Mouse (Mus musculus): ENCODE data around the gene 9930022D16Rik.

9930022D16Rik gene

GRCm38 (mm10) chr11:109413617-109414016 is at the start of gene 9930022D16Rik:
9930022D16Rik (plus strand) TSS chr11:109413917.
- DNase-seq (ENCODE audit: low spot score in 2 of 2) = no peak

GRCm38 (mm10) chr11:109364337-109364736 is 49.4 kb upstream of the 9930022D16Rik start:
- DNase-seq (ENCODE audit: low spot score in 2 of 2) = no peak

GRCm38 (mm10) chr11:109364881-109365280 is 48.8 kb upstream of the 9930022D16Rik start:
- no peak for DNase-seq (ENCODE audit: low spot score in 2 of 2)

- no peak for DNase-seq (ENCODE audit: low spot score in 2 of 2)
Measured at GRCm38 (mm10) chr11:109365818-109366217, 47.9 kb upstream of the 9930022D16Rik start.

- no peak for DNase-seq (ENCODE audit: low spot score in 2 of 2)
Measured at GRCm38 (mm10) chr11:109366802-109367579, 46.7 kb upstream of the 9930022D16Rik start.

GRCm38 (mm10) chr11:109369026-109369637 is 44.6 kb upstream of the 9930022D16Rik start:
- DNase-seq (ENCODE audit: low spot score in 2 of 2) = peak in 1 of 2 experiments; percentile 40

GRCm38 (mm10) chr11:109375412-109375811 is 38.3 kb upstream of the 9930022D16Rik start:
- DNase-seq (ENCODE audit: low spot score in 2 of 2) = no peak

GRCm38 (mm10) chr11:109376484-109377143 is 37.1 kb upstream of the 9930022D16Rik start:
- DNase-seq (ENCODE audit: low spot score in 2 of 2) = no peak

- no peak for DNase-seq (ENCODE audit: low spot score in 2 of 2)
Measured at GRCm38 (mm10) chr11:109377477-109377876, 36.2 kb upstream of the 9930022D16Rik start.

- DNase-seq (ENCODE audit: low spot score in 2 of 2) = no peak
Measured at GRCm38 (mm10) chr11:109378051-109378450, 35.7 kb upstream of the 9930022D16Rik start.

GRCm38 (mm10) chr11:109380662-109381061 is 33.1 kb upstream of the 9930022D16Rik start:
- no peak for DNase-seq (ENCODE audit: low spot score in 2 of 2)

- no peak for DNase-seq (ENCODE audit: low spot score in 2 of 2)
Measured at GRCm38 (mm10) chr11:109385296-109385695, 28.4 kb upstream of the 9930022D16Rik start.

- no peak for DNase-seq (ENCODE audit: low spot score in 2 of 2)
Measured at GRCm38 (mm10) chr11:109389046-109389445, 24.7 kb upstream of the 9930022D16Rik start.

- no peak for DNase-seq (ENCODE audit: low spot score in 2 of 2)
Measured at GRCm38 (mm10) chr11:109391200-109391599, 22.5 kb upstream of the 9930022D16Rik start.

- no peak for DNase-seq (ENCODE audit: low spot score in 2 of 2)
Measured at GRCm38 (mm10) chr11:109391760-109392159, 22.0 kb upstream of the 9930022D16Rik start.

- DNase-seq (ENCODE audit: low spot score in 2 of 2) = no peak
Measured at GRCm38 (mm10) chr11:109392601-109393000, 21.1 kb upstream of the 9930022D16Rik start.

- no peak for DNase-seq (ENCODE audit: low spot score in 2 of 2)
Measured at GRCm38 (mm10) chr11:109394758-109395157, 19.0 kb upstream of the 9930022D16Rik start.

- DNase-seq (ENCODE audit: low spot score in 2 of 2) = no peak
Measured at GRCm38 (mm10) chr11:109395291-109395690, 18.4 kb upstream of the 9930022D16Rik start.

- DNase-seq (ENCODE audit: low spot score in 2 of 2) = no peak
Measured at GRCm38 (mm10) chr11:109406431-109406830, 7.3 kb upstream of the 9930022D16Rik start.

- no peak for DNase-seq (ENCODE audit: low spot score in 2 of 2)
Measured at GRCm38 (mm10) chr11:109410197-109410980, 3.3 kb upstream of the 9930022D16Rik start.

- no peak for DNase-seq (ENCODE audit: low spot score in 2 of 2)
Measured at GRCm38 (mm10) chr11:109414802-109415201, 1.1 kb downstream of the 9930022D16Rik start.
